Mouse (Mus musculus) telencephalon, adult 2 months (tissue): ENCODE results near the gene Gpr65.
"Not testable (repeated sequence)": the region's sequence is repeated elsewhere in the genome, so short reads cannot be mapped to it uniquely, and the experiment has no call there.

ENCODE experiments used
- DNase-seq: peaks from one replicate; pipeline ENCODE4 v3.0.0-alpha.2; 2011; ENCODE audit warnings: low read depth, low spot score

The Gpr65 gene

DNA sequence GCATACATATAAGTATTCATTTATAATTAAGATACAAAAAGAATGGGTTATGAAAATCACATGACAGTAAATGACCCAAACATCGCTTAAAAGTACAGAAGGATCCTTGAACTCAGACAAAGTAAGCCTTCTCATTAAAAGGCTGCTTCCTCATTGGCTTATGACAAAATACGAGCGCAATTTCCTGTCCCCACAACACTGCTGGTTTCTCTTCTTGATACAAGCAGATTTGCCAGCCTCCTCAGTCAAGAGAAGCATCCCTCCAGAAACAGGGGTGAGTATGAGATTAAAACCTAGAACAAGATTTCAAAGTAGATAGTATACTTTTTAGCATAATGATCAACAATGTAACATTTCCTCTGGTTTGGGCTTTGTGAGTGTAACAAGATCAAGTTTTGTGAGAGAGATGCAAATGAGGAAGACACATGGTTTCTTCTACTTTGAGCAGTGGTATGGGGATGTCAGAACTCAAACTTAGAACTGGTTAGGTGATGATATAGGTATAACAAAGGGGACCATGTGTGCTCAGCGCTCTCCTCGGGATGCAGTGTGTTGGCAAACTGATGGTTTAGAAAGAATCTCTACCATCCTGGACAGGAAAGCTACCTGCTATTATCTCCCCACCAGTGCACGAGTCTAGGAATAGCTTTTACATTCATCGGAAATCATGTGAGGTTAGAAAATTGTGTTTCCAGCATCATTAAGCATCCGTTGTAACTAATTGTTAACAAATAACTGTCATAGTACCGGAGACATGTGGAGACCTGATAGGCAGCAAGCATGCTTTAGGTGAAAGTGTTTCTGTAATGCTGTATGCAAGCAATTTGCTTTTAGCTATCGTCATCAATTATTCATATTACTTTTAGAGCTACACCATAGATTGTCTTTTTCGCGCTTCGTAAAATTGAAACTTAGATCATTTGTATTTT, at the start of gene Gpr65:
Gene Gpr65 (plus strand): TSS at position 195 of the 929 bp plus-strand sequence.
- DNase-seq = no peak

DNA sequence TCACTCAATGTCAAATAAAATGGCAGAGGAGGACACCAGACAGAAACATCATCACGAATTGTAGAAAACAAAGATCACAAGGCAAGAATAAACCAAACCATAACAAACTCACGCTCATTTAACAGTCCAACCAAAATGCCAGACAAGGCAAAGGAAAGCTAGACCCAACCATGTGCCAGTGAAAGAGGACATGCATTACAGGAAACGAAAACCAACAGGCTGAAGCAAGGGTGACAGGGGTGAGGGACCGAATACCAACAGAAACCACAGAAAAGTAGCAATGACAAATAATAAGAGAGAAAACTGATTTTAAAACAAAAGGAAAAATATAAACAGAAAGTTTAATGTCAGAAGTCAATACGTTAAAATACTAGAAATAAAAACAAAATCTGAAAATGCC, 45.1 kb upstream of the Gpr65 start:
- no peak for DNase-seq

DNA sequence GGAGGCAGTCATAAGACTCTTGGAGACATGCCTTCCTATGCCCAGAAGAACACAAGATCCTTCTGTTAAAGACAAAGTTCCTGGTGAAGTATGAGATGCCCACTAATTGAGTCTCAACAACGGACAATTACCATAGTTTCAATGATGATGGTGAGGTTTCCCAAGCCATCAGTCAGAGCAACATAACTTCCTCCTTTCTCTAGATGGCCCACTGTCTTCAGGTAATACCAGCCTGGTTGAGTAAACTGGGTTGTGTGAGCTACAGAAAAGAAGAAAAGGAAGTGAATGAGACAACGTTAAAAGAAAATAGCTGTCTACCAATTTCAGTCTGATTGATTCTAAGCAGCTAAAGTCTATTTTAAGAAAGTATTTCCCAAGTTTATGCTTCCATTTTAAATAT, 41.4 kb upstream of the Gpr65 start:
- DNase-seq = no peak

DNA sequence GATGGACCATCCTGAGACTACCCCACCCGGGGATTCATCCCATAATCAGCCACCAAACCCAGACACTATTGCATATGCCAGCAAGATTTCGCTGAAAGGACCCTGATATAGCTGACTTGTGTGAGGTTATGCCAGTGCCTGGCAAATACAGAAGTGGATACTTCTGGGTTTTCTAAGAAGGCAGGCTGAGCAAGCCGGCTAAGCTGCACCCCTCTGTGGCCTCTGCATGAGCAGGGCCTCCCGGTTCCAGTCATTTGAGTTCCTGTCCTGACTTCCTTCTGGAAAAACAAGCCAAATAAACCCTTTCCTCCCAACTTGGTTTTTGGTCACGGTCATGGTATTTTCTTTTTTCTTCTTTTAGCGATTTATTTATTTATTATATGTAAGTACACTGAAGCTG, 30.0 kb upstream of the Gpr65 start:
- not testable (repeated sequence) for DNase-seq

DNA sequence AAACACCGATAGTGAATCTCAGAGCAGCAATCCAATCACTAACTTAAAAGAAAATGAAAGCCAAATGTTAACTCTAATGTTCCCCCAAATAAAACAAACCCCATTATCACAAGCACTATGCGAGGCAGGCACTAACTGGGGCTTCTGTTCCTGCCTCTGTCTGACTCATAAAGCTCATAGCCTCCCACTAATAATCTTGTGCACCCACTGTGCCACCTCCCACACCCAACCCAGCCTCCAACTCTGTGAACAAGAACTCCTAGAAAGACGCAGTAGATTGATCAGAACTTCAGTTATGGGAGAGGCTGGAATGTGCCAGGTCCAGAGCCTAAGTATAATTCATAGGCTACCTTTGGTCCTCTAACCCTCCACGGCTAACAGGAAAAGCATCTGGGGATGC, 24.3 kb upstream of the Gpr65 start:
- DNase-seq = no peak

DNA sequence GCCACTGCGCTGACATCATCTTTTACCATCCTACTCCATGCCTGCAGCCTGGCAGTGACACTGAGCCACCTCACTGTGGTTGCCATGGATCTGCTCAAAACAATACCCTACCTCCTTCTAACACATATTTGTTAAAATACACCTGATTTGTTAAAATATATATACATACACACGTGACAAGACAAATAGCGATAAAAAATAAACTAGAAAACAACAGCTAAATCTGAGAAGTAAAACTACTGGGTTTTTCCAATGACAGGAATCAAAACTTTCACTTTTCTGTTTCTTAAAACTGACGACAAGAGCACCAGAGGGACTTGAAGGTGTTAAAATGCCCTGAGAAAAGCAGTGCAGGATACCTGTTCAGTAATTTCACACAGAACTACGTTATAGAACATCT, 23.6 kb upstream of the Gpr65 start:
- DNase-seq = no peak

DNA sequence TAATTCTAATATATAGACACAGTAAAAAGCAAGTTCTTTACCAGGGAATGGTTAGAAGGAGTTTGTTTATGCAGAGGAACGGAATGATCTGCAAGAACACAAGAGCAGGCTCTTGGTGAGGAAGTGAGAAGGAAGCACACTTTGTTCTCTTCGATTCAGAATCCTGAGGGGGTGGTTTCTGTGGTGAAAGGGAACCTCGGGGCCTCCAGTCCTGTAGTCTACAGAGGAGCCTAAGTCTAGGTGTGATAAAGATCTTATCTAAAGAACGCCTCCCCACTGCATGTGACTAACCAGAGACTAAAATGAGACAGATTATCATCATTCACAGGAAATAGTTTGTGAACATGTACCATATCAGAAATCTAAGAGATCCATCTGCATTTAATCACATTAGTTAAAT, 21.6 kb upstream of the Gpr65 start:
- no peak for DNase-seq

DNA sequence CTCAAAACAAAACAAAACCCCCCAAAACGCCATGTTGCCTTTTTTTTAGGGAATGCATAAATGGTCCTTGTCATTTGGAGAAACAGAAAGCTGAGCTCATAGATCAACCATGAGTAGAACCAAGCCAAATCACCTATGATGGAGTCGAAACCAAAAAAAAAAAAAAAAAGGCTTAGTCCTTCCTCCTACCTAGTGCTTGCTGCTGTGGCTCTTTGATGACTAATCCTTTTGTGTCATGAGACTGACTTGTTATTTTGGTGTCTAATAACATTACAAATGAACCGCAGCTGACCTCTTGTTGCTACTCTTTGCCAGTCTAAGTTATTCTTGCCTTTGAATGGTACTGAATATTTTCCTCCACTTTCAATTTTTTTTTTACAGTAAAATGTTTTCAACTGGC, 18.8 kb upstream of the Gpr65 start:
- DNase-seq = no peak

DNA sequence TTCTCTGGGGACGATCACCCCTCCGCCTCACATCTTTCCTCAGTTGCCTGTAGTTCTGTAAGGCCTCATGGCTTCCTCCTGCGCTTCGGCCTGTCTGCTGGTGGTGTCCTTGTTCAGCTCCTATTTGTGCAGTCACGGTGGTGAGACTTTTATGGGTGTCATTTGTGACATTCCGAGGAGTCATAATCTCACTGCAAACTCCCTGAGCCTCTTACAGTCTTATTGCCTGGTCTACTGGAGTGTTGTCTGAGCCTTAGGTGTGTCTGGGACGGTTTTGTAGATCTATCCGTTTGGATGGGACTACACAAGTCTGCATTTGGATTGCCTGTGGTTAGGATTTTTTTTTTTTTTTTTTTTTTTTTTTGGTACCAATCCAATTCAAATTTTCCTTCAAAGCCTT, 18.1 kb upstream of the Gpr65 start:
- DNase-seq = no peak

DNA sequence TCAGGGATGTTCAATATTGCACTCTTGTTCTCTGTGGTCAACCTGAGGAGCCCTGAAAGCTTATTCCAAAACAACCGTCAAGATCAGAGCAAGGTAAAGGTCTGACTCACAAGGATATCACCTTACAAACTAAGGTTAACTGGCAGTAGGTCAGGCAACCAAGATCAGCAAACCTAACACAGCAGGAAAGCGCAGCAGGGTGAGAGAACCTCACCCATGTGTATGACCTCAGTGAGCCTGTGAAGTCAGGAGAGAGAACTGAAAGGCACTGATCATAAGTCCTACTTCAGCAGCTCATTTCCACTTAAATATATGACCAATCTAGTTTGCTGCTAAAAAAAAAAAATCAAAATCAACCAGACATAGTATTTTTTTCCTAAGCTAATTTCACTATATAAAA, 16.0 kb upstream of the Gpr65 start:
- DNase-seq = no peak

DNA sequence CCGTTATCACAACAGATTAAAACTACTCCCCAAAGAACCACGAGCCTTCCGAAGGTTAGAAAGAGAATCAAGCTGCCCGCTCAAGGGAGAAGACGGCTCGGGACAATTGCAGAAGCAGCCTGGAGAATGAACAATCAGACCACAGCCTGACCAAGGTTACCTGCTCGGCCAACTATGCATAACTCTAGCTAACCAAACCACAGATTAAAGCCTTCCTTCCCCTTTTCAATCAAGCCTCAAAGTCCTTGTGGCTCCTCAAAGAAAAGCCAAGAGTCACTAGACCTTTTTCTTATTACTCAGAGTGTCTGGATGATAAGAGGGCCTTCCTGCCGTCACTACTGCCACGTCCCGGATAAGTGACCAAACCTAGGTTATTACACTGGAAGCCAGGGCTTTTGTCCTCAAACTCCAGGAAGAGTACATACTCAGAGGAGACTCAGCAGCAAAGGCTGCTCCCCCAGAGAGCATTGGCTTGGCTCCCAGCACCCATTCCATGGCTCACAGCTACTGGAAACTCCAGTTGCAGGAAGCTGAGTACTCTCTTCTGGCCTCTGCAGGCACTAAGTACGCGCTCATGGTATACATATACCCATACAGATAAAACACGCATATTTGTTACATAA, 13.0 kb upstream of the Gpr65 start:
- no peak for DNase-seq

DNA sequence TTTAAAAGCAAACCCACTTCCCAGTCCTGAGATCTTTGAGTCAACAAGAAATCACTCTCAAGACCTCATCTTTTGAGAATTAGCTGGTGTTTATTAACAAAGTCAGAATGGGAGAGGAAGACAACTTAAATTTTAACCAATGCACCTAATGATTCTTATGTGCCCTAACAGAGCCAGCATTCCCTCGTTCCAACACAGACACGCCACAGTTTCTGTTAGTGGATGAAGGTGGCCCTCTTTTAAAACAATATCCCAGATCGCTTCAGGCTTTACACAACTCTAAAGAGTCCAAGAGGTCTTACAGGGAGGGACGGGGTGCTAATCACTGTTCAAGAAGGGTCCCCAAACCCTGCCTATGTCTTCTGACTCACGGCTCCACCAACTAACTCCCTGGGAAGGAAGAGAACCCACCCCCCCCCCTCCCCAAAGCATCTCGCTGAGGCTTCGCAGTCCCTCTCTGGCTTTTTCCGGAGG, 10.0 kb upstream of the Gpr65 start:
- no peak for DNase-seq

DNA sequence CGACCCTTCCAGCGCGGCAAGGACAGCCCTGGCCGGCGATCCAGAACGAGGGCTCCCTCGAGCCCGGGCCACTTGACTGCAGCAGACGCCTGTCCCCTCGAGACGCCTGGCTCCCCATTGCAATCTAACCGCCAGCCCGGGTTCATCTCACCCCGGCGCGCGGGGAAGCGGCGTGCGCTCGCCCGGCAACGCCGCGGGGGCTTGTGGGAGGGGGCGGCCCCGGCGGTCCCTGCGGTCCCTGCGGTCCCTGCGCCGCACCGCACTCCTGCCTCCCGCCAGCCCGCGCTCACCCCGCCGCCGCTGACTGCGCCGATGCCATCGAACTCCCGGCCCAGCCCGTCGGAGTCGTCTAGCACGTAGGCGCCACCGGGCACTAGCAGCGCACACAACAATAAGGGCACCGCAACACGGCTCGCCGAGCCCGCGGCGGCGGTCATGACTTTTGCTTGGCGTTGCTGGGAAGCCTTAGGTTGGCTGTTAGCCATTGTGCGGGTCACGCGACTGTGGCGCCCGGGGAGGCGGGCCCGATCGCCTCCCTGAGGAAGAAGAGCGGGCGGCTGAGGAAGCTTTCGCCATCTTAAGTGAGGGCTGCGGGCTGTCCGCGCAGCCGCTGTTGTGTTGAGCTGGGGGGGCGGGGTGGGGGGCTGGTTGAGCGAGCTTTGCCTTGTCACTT, 9.5 kb upstream of the Gpr65 start, which contains the start of gene Galc:
Gene Galc (minus strand): TSS at position 615 of the 673 bp plus-strand sequence.
- DNase-seq = peak; percentile 72

DNA sequence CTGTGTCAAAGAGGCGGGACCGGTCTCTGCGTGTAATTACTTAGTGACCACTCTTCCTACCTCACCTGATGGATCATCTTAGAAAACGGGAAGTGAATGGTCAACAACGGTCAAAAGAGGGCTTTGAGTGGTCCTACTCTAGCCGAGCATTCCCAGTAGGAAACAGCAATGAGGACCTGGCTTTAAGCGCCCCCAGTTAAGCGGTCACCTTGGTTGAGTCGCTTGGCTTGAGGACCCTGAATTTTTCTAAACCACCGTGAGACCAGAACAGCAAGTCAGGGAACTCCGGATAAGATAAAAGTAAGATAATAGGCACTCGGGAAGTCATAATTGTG, 8.9 kb upstream of the Gpr65 start:
- no peak for DNase-seq

DNA sequence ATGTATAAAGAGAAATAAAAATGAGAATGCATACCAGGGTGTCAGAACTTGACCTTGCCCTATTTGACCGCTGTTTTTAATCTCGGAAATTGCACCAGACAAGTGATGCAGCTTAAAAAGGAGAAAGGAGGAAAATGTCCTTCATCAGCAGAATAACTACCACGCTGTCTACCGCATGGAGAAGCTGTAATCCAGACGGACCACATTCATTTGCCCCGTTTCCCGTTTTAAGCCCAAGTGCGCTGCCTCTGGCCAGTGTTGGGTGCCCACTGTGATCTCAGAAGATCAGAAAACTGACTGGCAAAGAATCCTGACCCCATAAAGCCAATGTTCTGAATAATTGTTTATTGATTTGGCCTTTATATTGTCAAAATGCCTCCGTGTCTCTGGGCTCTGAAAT, 2.7 kb upstream of the Gpr65 start:
- DNase-seq = no peak

DNA sequence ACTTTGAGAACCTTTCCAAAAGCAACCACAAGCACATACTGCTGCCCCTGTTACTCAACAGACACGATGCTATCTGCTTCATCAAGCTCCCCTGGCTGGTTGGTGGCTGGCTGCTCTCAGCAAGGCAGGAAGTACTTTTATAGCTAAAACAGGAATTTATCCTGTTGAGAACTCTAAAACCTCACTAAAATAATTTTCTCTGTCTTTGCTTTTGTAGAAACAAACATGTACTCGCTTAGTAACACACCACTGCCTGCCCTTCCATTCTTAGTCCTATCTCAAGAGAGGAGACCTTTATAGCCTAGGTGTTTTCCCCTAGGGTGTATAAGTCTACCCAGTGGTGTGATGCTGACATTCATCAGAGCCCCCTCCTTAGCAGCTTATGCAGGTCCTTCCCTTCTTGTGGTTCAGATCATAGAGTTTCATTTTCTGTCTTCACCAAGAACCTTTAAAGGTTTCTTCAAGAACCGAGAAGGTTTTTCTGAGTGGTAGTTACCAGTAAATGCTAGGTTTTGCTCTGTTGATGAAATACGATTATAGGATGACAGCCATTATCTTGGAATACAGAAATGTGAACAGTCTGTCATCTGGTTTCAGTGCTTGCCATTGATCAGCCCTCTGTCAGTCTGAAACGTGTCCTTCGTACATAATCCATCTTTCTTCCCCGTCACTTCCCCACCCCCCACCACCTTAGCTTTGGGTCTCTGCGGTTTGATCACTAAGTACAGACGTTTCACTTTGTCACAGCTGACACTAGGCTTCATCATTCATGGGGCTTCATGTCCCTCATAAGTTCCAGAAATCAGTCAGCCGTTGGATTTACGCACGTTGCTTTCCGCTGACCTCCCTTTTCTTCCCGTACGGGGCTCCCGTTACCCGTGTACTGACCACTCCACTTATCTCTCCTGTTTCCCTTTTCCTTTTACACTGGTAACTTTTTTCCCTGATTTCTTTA, 1.6 kb downstream of the Gpr65 start:
- no peak for DNase-seq

DNA sequence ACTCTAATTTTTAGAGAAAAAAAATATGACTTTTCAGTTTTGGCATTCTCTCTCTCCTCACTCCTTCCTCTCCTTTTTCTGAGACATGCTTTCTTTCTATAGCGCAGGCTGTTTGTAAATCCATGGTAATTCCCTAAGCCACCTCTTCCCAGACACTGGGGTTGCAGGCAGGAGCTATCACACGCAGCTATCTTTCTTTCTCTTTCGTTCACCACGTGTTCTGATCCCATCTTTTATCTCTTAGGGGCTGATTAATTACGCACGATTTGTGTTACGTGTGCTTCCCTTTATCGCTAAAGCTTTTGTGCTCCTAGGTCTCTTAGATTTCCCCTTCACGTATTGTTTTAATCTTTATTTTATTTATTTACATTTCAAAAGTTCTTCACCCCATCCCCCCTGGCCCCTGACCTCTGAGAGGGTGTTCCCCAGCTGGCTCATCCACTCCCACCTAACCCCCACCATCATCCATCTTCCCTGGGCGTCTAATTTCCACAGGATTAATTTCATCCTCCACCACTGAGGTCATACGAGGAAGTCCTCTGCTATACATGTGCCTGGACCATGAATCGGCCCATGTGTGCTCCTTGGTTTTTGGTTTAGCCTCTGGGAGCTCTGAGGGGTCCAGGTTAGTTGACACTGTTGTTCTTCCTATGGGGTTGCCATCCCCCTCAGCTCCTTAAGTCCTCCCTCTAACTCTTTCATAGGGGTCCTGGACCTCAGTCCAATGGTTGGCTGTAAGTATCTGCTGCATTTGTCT, 2.6 kb downstream of the Gpr65 start:
- no peak for DNase-seq

DNA sequence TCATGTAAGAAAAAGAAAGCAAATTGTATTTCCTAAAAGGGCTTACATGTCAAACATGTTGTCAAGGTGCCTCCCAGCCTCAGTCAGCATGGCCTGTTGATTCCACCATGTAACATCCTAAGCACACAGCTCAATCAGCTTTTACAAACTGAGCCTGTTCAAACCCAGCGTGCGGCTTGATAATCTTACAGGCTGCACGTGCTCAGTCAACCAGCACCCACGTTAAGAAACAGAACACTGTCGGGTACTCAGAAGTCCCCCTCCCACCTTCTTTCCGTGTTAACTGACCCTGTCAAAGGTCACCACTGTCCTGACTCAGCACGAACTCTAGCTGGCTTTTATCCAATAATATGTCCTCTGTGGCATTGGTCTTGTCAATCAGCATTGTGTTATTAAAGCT, 4.0 kb downstream of the Gpr65 start:
- DNase-seq = no peak

DNA sequence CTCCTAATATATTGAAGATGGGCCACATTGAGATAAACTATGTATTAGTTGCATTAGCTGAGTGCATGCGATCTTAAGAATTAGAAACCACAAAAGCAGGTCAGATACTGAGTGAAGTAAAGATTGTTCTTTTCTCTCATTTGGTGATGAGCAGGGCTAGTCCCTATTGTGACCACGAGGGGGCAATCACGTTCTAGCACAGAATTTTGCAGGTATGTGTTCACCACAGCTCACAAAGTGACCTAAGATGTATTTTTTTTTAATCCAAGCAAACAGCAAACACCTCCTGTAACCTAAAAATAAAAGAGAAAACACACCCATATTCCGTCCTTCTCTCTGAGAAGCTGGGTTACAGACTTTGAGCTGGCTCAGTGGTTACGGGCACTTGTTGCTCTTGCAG, 12.1 kb downstream of the Gpr65 start:
- DNase-seq = peak; percentile 52

DNA sequence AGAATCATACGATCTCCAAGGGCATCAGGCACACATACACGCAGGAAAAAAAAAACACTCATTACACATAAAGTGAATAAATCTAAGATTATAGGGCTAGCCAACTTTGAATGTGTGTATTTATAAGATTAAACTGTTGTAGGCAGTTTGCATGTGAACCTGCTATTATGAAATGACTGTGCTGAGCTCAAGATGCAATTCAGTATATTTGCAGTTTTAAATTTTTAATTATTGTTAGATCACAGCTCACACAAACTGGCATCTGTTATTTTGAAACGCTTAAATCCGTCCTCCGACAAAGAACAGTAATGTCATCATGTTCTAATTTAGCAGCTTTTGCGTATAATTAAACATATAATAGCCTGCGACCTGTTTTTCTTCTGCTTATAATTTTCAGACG, 12.6 kb downstream of the Gpr65 start:
- no peak for DNase-seq
